26 mouse cellular contexts compared by ENCODE assay signal in genomic region chr8:107377346-107377745, GRCm38 (mm10).
"Had no signal": no experiment of that assay in that cellular context is flagged by ENCODE, and none has a peak within 500 bp of the region (broad histone marks: within the 10 kb centered on the region; RNA-seq: fewer than 3 reads in every experiment).

No protein-coding gene starts in this region.

- H3K27me3 ChIP-seq: heart, embryonic 13.5 days; hindbrain, embryonic 12.5 days; intestine, embryonic 15.5 days; limb, embryonic 12.5 days; liver, embryonic 13.5 days; liver, embryonic 15.5 days had no signal

- H3K9me3 ChIP-seq: heart, embryonic 13.5 days; hindbrain, embryonic 10.5 days; hindbrain, embryonic 12.5 days; intestine, embryonic 15.5 days; limb, embryonic 10.5 days; limb, embryonic 12.5 days; liver, embryonic 13.5 days; liver, embryonic 15.5 days had no signal

- H3K4me2 ChIP-seq: heart, embryonic 13.5 days; hindbrain, embryonic 12.5 days; hindbrain, embryonic 14.5 days; intestine, embryonic 15.5 days; limb, embryonic 12.5 days; liver, embryonic 11.5 days; liver, embryonic 13.5 days; liver, embryonic 15.5 days had no signal

- H3K4me3 ChIP-seq: gastrocnemius, adult 2 months; heart, embryonic 13.5 days; hindbrain, embryonic 10.5 days; hindbrain, embryonic 12.5 days; intestine, embryonic 15.5 days; layer of hippocampus, adult 2 months; left cerebral cortex, adult 2 months; limb, embryonic 10.5 days; limb, embryonic 12.5 days; liver, embryonic 13.5 days; liver, embryonic 15.5 days had no signal

- H3K4me1 ChIP-seq: heart, embryonic 13.5 days; hindbrain, embryonic 10.5 days; hindbrain, embryonic 12.5 days; intestine, embryonic 15.5 days; limb, embryonic 10.5 days; limb, embryonic 12.5 days; liver, embryonic 13.5 days; liver, embryonic 15.5 days had no signal

- H3K9ac ChIP-seq: heart, embryonic 13.5 days; hindbrain, embryonic 12.5 days; hindbrain, embryonic 14.5 days; intestine, embryonic 15.5 days; limb, embryonic 12.5 days; liver, embryonic 13.5 days; liver, embryonic 15.5 days; liver, postnatal 0 days had no signal

- DNase-seq: gastrocnemius, adult 2 months; gastrocnemius, postnatal 10 days; gastrocnemius, postnatal 25 days; kidney, adult 18-20 months; kidney, adult 8-10 months; kidney, postnatal 10 days; kidney, postnatal 25 days; kidney, postnatal 4 days; liver; liver, embryonic 13.5 days; liver, postnatal 0 days had no signal

- ATAC-seq: forebrain, embryonic 16.5 days; hindbrain, embryonic 16.5 days; inflammation-experienced regulatory T-cells, adult 6 months; intestine, embryonic 15.5 days; intestine, postnatal 0 days; liver, postnatal 0 days had no signal

- H3K27ac ChIP-seq: gastrocnemius, adult 2 months; heart, embryonic 13.5 days; hindbrain, embryonic 10.5 days; hindbrain, embryonic 12.5 days; hindbrain, embryonic 14.5 days; intestine, embryonic 15.5 days; layer of hippocampus, adult 2 months; left cerebral cortex, adult 2 months; limb, embryonic 10.5 days; limb, embryonic 12.5 days; liver, embryonic 13.5 days; liver, embryonic 15.5 days had no signal
